Mouse (Mus musculus) spleen, adult 18-20 months (tissue): ENCODE measurements at regions not wholly inside any gene's neighbourhood (a gene's known extent, or its start where the extent isn't known, plus 50 kb on each side); places are given as distances from the start of the nearest gene placed in this dataset.

Source experiments
- DNase-seq, 2 experiments: peaks; one replicate each; pipeline ENCODE4 v3.0.0; 2022; ENCODE audit warnings: mixed read lengths in 2 of 2

DNA sequence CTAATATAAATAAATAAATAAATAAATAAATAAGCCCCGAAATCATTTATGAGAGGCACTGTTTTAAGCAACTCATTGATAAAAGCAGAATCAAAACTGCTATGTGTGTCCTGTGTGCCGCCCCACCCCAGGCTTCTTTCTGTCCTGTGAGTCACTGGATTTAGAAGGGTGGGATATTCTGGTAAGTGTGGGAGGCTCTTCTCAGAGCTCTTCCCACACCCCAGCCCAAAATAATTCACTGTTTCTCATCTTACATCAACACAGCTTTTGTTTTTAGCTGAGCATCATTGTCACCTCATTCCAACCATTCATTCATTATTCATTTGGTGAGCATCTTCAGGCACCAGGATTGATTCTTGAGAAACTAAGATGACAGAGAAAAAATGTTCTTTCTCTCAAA is 118.4 kb downstream of the Barx2 start:
- no peak for DNase-seq

DNA sequence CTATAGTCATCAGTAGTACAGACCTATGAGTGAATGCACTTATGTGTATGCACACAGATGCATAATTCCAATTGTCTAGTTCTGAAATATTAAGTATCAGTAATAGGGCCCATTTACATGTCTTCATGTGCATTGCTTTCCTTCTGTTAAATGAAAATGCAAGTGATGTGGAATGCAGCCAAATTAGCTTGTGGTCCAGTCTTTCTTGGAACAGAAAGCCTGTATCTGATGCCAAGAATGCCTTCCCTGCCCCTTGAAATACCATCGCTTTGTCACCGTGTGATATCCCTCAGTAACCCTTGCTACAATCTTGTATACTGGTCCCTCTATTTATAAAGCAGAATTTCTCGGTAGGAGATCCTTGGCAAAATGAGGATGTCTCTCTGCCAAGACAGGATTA is 137.3 kb downstream of the Barx2 start:
- no peak for DNase-seq

DNA sequence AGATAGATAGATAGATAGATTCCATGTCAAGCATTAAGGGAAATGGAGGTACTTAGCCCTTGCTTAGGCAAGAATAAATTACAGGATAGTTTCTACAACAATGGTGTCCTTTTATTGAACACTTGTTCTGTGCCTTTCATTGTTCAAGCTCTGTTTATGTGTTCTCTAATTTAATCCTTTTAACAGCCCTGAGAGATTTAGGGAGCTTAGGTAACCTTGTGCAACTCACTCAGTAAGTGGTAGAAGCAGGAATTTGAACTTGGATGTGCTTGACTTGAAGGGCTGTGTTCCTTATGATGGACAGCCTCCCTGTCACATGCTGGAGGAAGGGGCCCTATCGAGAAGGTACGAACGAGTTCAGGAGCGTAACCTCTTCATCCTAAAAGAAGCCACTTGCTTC is 147.9 kb downstream of the Barx2 start:
- DNase-seq = no peak

- no peak for DNase-seq
Observed at GRCm38 (mm10) chr9:31757894-31758561, 155.2 kb downstream of the Barx2 start.

DNA sequence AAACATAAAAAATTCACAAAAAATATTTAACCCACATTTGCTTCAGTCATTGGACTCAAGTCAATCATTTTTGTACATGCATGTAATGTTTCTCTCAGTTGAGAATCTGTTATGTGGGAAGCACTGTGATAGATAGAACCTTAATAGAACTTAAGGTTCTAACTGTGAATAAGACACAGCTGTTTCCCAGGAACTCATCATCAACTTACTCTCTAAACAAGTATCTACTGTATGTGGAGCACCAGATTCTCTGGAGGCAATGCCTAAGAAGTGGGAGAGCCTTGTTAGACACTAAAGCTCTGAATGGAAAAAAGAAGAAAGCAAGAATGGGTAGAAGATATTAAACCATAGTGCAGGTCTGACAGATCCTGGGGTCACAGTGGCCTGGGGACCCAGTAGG is 182.8 kb downstream of the Barx2 start:
- DNase-seq = no peak

DNA sequence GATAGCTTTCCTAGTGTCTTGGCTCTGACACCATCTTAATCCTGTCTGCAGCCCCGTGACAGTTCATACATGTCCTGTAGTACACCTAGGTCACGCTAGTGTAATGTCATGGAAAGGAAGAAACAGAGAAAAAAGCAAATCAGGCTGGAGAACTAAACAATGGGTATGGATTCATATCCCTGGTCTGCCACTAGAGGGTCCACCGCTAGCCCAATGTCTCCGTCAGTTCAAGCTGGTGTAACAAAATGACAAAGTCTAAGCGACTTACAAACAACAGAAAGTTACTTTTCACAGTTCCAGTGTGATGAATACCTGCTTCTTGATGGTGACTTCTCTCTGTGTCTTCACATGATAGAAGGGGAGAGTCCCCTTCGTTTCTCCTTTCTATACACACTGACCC is 194.0 kb downstream of the Barx2 start:
- DNase-seq = no peak

GRCm38 (mm10) chr9:31710022-31710421 is 203.2 kb downstream of the Barx2 start:
- no peak for DNase-seq

DNA sequence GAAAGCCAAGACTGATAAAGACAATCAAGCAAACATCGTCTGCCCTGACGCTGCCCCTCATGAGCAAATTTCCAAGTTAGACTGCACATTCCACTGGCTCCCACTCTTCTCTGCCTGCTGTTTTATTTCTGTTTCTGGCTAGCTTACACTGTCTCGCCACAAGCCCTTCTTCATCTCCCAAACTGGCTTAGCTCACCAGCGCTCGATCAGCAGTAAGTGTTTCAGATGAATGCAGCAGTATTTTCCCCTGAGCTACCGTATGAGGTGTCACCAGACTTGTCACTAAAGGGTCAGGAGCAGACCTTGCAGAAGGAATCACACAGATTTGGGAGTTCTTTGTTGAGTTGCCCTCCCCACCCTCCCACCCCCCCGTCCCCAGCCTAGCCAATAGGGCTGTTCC is 206.6 kb downstream of the Barx2 start:
- DNase-seq = no peak

GRCm38 (mm10) chr9:31690921-31691475 is 222.3 kb downstream of the Barx2 start:
- no peak for DNase-seq

- DNase-seq = no peak
Observed at GRCm38 (mm10) chr9:31688398-31688705, 224.1 kb upstream of the Tmem45b start.

GRCm38 (mm10) chr9:31687686-31688397 is 223.6 kb upstream of the Tmem45b start:
- DNase-seq = no peak

- no peak for DNase-seq
Observed at GRCm38 (mm10) chr9:31686466-31686865, 222.2 kb upstream of the Tmem45b start.

GRCm38 (mm10) chr9:31684812-31685188 is 220.5 kb upstream of the Tmem45b start:
- no peak for DNase-seq

- DNase-seq = no peak
Observed at GRCm38 (mm10) chr9:31684099-31684811, 220.0 kb upstream of the Tmem45b start.

DNA sequence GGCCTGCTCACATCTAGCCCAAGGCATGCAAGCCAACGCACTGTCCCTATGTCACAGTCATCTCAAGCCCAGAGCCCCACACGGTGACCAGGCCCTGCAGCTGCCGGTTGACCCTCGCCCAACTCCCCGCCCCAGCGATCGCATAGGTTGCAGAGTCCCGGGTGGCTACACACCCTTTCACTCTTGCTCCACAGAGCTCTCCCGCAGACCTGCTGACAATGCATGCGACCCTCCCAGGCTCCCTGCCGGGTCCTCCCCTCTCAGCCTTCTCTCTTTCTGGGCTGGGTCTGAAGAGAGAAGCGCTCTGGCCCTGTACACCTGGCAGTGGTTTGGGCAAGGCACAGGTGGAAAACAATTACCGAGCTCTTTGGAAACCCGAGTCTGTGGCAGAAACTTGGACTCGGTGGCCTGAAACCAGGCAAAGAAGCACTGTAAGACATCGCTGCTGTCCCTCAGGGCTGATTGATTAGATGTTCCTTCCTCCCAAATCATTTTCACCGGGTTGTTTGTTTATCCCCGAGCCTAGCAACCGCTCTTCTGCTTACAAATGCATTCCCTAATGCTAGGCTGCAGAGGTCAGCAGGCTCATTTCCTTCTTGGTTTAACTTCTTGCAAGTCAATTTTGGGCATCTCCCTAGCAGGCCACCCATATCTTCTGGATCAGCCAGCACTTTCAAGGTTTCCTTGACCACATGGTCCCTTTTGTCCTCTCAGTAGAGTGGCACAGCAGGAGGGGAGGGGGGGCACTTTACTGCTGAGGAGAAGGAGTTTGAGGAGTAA is 219.2 kb upstream of the Tmem45b start:
- DNase-seq = no peak

- DNase-seq = no peak
Observed at GRCm38 (mm10) chr9:31682893-31683292, 218.6 kb upstream of the Tmem45b start.

GRCm38 (mm10) chr9:31677150-31677549 is 212.9 kb upstream of the Tmem45b start:
- no peak for DNase-seq

DNA sequence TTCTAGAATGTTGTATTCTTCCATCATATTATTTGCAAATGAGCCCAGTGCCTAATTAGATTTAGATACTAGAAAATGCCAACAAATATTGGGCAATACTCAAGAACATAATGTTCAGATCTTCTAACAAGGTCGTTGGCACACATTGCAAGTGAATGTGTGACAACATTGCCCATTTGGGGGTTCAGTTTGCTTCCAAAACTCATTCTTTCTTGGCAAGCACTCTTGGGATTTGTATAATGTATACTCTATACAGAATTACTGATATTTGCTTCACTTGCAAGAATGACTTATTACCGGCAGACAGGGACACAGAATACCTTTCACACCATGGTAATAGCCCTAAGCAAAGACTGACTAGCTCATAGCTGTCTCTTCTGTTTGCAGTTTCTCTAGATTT is 194.8 kb upstream of the Tmem45b start:
- no peak for DNase-seq

GRCm38 (mm10) chr9:31657612-31658011 is 193.3 kb upstream of the Tmem45b start:
- no peak for DNase-seq

- no peak for DNase-seq
Observed at GRCm38 (mm10) chr9:31656676-31657075, 192.4 kb upstream of the Tmem45b start.

- no peak for DNase-seq
Observed at GRCm38 (mm10) chr9:31654747-31655146, 190.5 kb upstream of the Tmem45b start.

GRCm38 (mm10) chr9:31654213-31654612 is 190.0 kb upstream of the Tmem45b start:
- no peak for DNase-seq

GRCm38 (mm10) chr9:31653788-31654187 is 189.5 kb upstream of the Tmem45b start:
- DNase-seq = no peak
